ENCODE assay signal across 24 mouse cellular contexts in genomic region chr2:97990666-97991065, GRCm38 (mm10).
"Had no signal": no experiment of that assay in that cellular context is flagged by ENCODE, and none has a peak within 500 bp of the region (broad histone marks: within the 10 kb centered on the region; RNA-seq: fewer than 3 reads in every experiment).

No protein-coding gene starts in this region.

- ATAC-seq: hindbrain, postnatal 0 days; intestine, embryonic 15.5 days; intestine, postnatal 0 days had no signal

- H3K4me3 ChIP-seq: heart, adult 2 months; heart, embryonic 13.5 days; heart, embryonic 15.5 days; hindbrain, embryonic 13.5 days; hindbrain, embryonic 15.5 days; intestine, embryonic 15.5 days; layer of hippocampus, adult 2 months; limb, embryonic 10.5 days; limb, embryonic 12.5 days; liver, embryonic 13.5 days; liver, embryonic 15.5 days had no signal

- DNase-seq: gastrocnemius, postnatal 14 days; gastrocnemius, postnatal 36 days; heart, adult 11 months; heart, adult 2 months; heart, postnatal 14 days; heart, postnatal 36 days; kidney, adult 18-20 months; kidney, adult 8-10 months; kidney, postnatal 10 days; kidney, postnatal 25 days; kidney, postnatal 4 days; liver; liver, embryonic 13.5 days had no signal

- H3K27ac ChIP-seq: heart, adult 2 months; heart, embryonic 13.5 days; heart, embryonic 15.5 days; hindbrain, embryonic 13.5 days; hindbrain, embryonic 15.5 days; hindbrain, postnatal 0 days; intestine, embryonic 15.5 days; layer of hippocampus, adult 2 months; limb, embryonic 10.5 days; limb, embryonic 12.5 days; liver, embryonic 13.5 days; liver, embryonic 15.5 days had no signal
